Mouse (Mus musculus) liver, adult 2 months (tissue): ENCODE measurements around the gene Wwc2. TPM values are rescaled to one million over a fixed set of nuclear protein-coding genes. Genes with fewer than 3 reads are reported as not detected.

Experiments used
- DNase-seq: peaks from one replicate; pipeline ENCODE4 v3.0.0-alpha.2; 2011; ENCODE audit warnings: low read depth, low spot score; ENCODE audit errors: extremely low read depth
- H3K27ac ChIP-seq: fragments of 200-500 bp; replicated peaks from 2 replicates; pipeline ENCODE4 v1.5.1; 2012; ENCODE audit warnings: low read depth, mild to moderate bottlenecking, control low read depth, inconsistent platforms, low read length; ENCODE audit not compliant: insufficient read depth
- H3K27me3 ChIP-seq: fragments of 200-500 bp; 2 replicates; pipeline ENCODE4 v1.6.1; 2012; ENCODE audit warnings: mild to moderate bottlenecking, moderate library complexity, low read length, inconsistent platforms; ENCODE audit not compliant: control insufficient read depth, insufficient read depth
- H3K36me3 ChIP-seq: fragments of 200-500 bp; 2 replicates; pipeline ENCODE4 v1.6.1; 2012; ENCODE audit warnings: low read length, inconsistent platforms; ENCODE audit not compliant: control insufficient read depth, insufficient read depth
- H3K4me1 ChIP-seq: fragments of 200-500 bp; 2 replicates; pipeline ENCODE4 v1.6.1; 2011; ENCODE audit warnings: low read length; ENCODE audit not compliant: control insufficient read depth, insufficient read depth
- H3K4me3 ChIP-seq: fragments of 200-500 bp; 2 replicates; pipeline ENCODE4 v1.5.1; 2011; ENCODE audit warnings: low read depth, mild to moderate bottlenecking, control low read depth, low read length, moderate library complexity; ENCODE audit not compliant: insufficient read depth
- H3K79me2 ChIP-seq: fragments of 200-500 bp; 2 replicates; pipeline ENCODE4 v1.6.1; 2012; ENCODE audit warnings: inconsistent platforms, mild to moderate bottlenecking, low read length, moderate library complexity; ENCODE audit not compliant: control insufficient read depth, insufficient read depth
- H3K9ac ChIP-seq: fragments of 200-500 bp; 2 replicates; pipeline ENCODE4 v1.6.1; 2012; ENCODE audit warnings: low read depth, mild to moderate bottlenecking, control low read depth, inconsistent platforms, low read length
- CTCF ChIP-seq: fragments of 200-500 bp; IDR thresholded peaks from 2 replicates; pipeline ENCODE4 v1.5.1; 2011; ENCODE audit warnings: low read depth, low read length, control low read depth
- POLR2A ChIP-seq: fragments of 200-500 bp; IDR thresholded peaks from 2 replicates; pipeline ENCODE4 v1.6.1; 2011; ENCODE audit warnings: low read length, control low read depth; ENCODE audit not compliant: insufficient read depth; ENCODE audit errors: extremely low read depth
- WGBS: fragments of 180-500 bp; shearing (Covaris S2); methylation state at CpG from one replicate; pipeline ENCODE4 v1.1.7; 2018; 5-methylcytosine and 5-hydroxymethylcytosine counted together
- polyA plus RNA-seq: library from polyadenylated mRNA; depleted of rRNA; stranded (reverse); fragments of >200 nt; gene quantifications from 2 replicates; pipeline ENCODE4 v1.2.3, GENCODE M21; 2012
- total RNA-seq: library from RNA; depleted of rRNA; stranded (reverse); fragments of >200 nt; gene quantifications from 2 replicates; pipeline ENCODE4 v1.2.3, GENCODE M21; 2014

Gene Wwc2
- total and polyA plus RNA-seq, 2 experiments, result 2.3 to 3.7 TPM

- TF ChIP-seq CTCF (no peak), POLR2A (no peak)
- Histone ChIP-seq H3K9ac (no peak overlapping the region), H3K27ac (no peak overlapping the region), H3K4me3 (no peak overlapping the region), H3K36me3 (no peaks in the 10 kb centered on the region), H3K4me1 (no peaks in the 10 kb centered on the region; the same call in 1 of the 2 replicates), H3K27me3 (no peaks in the 10 kb centered on the region), H3K79me2 (peaks cover 10% of the 10 kb centered on the region; the same call in 1 of the 2 replicates)
- no peak for DNase-seq
- 87% methylated on average over 4 of the region's 4 CpGs for WGBS
Observed at GRCm38 (mm10) chr8:47948836-47949235, 41.9 kb downstream of the Wwc2 start.

DNA sequence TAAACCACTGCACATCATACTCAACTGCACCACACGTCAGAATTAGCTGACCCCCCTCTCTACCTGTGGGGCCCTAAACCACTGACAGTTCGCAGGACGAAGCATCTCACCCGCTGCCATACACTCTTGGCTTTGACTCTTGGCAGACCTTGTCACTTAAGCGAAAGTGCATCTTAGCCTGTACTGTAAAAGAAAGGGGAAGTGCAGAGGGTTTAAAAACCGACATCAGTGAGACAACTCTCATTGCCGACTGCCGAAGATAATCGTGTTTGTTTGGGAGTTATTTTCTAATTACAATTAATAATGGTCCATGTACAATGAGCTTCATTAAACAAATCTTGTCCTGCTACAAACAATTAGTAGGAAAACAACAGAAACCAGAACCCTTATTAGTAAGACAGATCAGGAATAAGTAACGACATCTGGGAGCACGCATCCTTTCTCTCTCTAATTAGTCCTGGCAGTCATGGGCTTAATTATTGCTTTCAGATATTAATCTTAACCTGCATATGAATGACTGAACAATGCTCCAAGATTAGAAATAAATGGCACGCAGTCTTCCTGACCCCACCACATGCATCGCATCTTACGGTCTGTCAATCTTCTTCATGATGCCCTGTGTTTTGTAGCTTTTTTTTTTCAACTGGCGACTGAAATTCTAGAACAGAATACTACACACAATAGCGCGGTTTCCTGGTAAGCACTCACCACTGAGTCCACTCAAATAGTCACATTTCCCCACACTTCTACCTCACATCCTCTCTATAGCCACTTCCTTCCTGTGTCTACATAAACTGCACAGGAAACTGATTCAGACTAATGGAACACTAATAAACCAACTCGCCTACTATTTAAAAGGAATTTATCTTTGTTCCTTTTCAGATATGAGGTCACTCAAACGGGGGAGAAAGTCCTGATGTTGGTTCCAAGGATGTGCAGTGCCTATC, 42.8 kb downstream of the Wwc2 start:
- H3K27me3 ChIP-seq, result no peaks in the 10 kb centered on the region
- H3K4me3 ChIP-seq, result no peak overlapping the region
- peak; percentile 18 for DNase-seq

DNA sequence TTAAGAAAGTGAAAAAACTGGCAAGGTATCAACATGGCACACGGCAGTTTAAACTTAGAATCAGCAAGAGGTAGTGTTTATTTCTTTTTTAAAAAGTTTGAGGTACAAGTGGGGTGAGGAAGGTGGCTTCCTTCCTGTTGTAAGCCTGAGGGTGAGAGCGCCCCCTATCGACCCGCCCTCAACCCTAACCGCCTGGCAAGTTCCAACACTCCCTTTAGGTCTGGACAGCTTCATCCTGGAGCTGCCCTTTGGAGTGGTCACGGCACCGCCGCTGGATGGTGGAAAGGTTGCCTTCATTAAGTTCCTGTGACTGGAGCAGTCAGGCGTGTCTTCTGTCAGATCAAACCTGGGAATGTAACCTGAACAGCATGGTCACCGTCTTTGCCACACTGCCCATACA, 47.7 kb downstream of the Wwc2 start:
- Histone ChIP-seq H3K4me3 (no peak overlapping the region), H3K27ac (no peak overlapping the region), H3K27me3 (no peaks in the 10 kb centered on the region), H3K79me2 (peaks cover 15% of the 10 kb centered on the region; the same call in 1 of the 2 replicates), H3K36me3 (no peaks in the 10 kb centered on the region), H3K4me1 (peaks cover 4% of the 10 kb centered on the region), H3K9ac (no peak overlapping the region)
- no peak for DNase-seq
- 83% methylated on average over 10 of the region's 10 CpGs for WGBS
- TF ChIP-seq CTCF (peak; percentile 55), POLR2A (no peak)

More for the DNA sequence above, 42.8 kb downstream of the Wwc2 start:
- Histone ChIP-seq H3K27ac (no peak overlapping the region), H3K79me2 (peaks cover 10% of the 10 kb centered on the region; the same call in 1 of the 2 replicates), H3K4me1 (no peaks in the 10 kb centered on the region; the same call in 1 of the 2 replicates), H3K9ac (no peak overlapping the region), H3K36me3 (no peaks in the 10 kb centered on the region)
- WGBS, result 64% methylated on average over 19 of the region's 19 CpGs
- TF ChIP-seq POLR2A (no peak), CTCF (no peak)

GRCm38 (mm10) chr8:47941028-47941427, 49.7 kb downstream of the Wwc2 start:
- H3K36me3 ChIP-seq, result no peaks in the 10 kb centered on the region
- no peak for DNase-seq
- 60% methylated on average over 5 of the region's 5 CpGs for WGBS
- H3K4me1 ChIP-seq, result peaks cover 4% of the 10 kb centered on the region
- peaks cover 11% of the 10 kb centered on the region for H3K79me2 ChIP-seq
- H3K27ac ChIP-seq, result no peak overlapping the region
- H3K9ac ChIP-seq, result no peak overlapping the region
- no peaks in the 10 kb centered on the region for H3K27me3 ChIP-seq
- TF ChIP-seq POLR2A (no peak), CTCF (no peak)
- no peak overlapping the region for H3K4me3 ChIP-seq

- H3K36me3 ChIP-seq, result no peaks in the 10 kb centered on the region
- WGBS, result 71% methylated on average over 10 of the region's 10 CpGs
- H3K27ac ChIP-seq, result no peak overlapping the region
Observed at GRCm38 (mm10) chr8:47939933-47940870, 50.5 kb downstream of the Wwc2 start.

More at GRCm38 (mm10) chr8:47939933-47940870, 50.5 kb downstream of the Wwc2 start:
- Histone ChIP-seq H3K27me3 (no peaks in the 10 kb centered on the region), H3K4me1 (peaks cover 8% of the 10 kb centered on the region), H3K4me3 (no peak overlapping the region), H3K9ac (no peak overlapping the region), H3K79me2 (peaks cover 19% of the 10 kb centered on the region)
- no peak for DNase-seq
- TF ChIP-seq CTCF (no peak), POLR2A (no peak)
